Mouse (Mus musculus) heart, embryonic 13.5 days (tissue): ENCODE measurements around the gene Zfp764. TPM values are rescaled to one million over a fixed set of nuclear protein-coding genes. Genes with fewer than 3 reads are reported as not detected.
A peak's percentile ranks its signal among the peaks of the same experiment; 100 is the strongest.
"Not testable (repeated sequence)": the region's sequence is repeated elsewhere in the genome, so short reads cannot be mapped to it uniquely, and the experiment has no call there.

Experiments
- ATAC-seq: fragments of 200-750 bp; cut with Nextera tagmentation; 2 replicates; pipeline ENCODE4 v1.8.0; 2017; ENCODE audit warnings: moderate TSS enrichment; ENCODE audit not compliant: insufficient number of reproducible peaks, low FRiP score, low TSS enrichment; ENCODE audit errors: extremely low read depth
- H3K27ac ChIP-seq: fragments of 300-500 bp; sonication (generic); replicated peaks from 2 replicates; pipeline ENCODE4 v1.5.1; 2015; ENCODE audit warnings: moderate library complexity, mild to moderate bottlenecking, inconsistent platforms
- H3K27me3 ChIP-seq: fragments of 300-500 bp; sonication (generic); replicated peaks from 2 replicates; pipeline ENCODE4 v1.6.1; 2015; ENCODE audit warnings: mild to moderate bottlenecking, inconsistent platforms
- H3K36me3 ChIP-seq: fragments of 300-500 bp; sonication (generic); 2 replicates; pipeline ENCODE4 v1.6.1; 2015; ENCODE audit warnings: mild to moderate bottlenecking, inconsistent platforms
- H3K4me1 ChIP-seq: fragments of 300-500 bp; sonication (generic); 2 replicates; pipeline ENCODE4 v1.6.1; 2015; ENCODE audit warnings: inconsistent platforms
- H3K4me2 ChIP-seq: fragments of 300-500 bp; sonication (generic); 2 replicates; pipeline ENCODE4 v1.6.1; 2015; ENCODE audit warnings: inconsistent platforms, mild to moderate bottlenecking, moderate library complexity
- H3K4me3 ChIP-seq: fragments of 300-500 bp; sonication (generic); 2 replicates; pipeline ENCODE4 v1.5.1; 2015; ENCODE audit warnings: moderate library complexity, mild to moderate bottlenecking, inconsistent platforms
- H3K9ac ChIP-seq: fragments of 300-500 bp; sonication (generic); 2 replicates; pipeline ENCODE4 v1.6.1; 2015; ENCODE audit warnings: inconsistent platforms, mild to moderate bottlenecking, moderate library complexity
- H3K9me3 ChIP-seq: fragments of 300-500 bp; sonication (generic); 2 replicates; pipeline ENCODE4 v1.6.1; 2016; ENCODE audit warnings: inconsistent platforms
- WGBS: fragments of 180-500 bp; shearing (Covaris S2); methylation state at CpG from one replicate; pipeline ENCODE4 v1.1.7; 2015; ENCODE audit warnings: mixed read lengths; 5-methylcytosine and 5-hydroxymethylcytosine counted together
- polyA plus RNA-seq: library from polyadenylated mRNA; unstranded; fragments of >200 nt; fragmentation: Nextera tagmentation; extraction: Ambion mirVana; gene quantifications from 2 replicates; pipeline ENCODE4 v1.2.1, GENCODE M21; 2015

Gene Zfp764
- polyA plus RNA-seq, 1 experiment from 2014 or later: 4.6 TPM

- H3K4me3 ChIP-seq, H3K9ac ChIP-seq, H3K9me3 ChIP-seq, H3K4me2 ChIP-seq, H3K27ac ChIP-seq, H3K27me3 ChIP-seq, ATAC-seq: not testable (repeated sequence)
- Histone ChIP-seq H3K4me1 (peaks cover 19% of the 10 kb centered on the region), H3K36me3 (peaks cover 38% of the 10 kb centered on the region)
Measured at GRCm38 (mm10) chr7:127388201-127388600, 18.4 kb downstream of the Zfp764 start.

GRCm38 (mm10) chr7:127386641-127387392 is 19.8 kb downstream of the Zfp764 start, which contains the start of gene 9130019O22Rik:
9130019O22Rik (minus strand) TSS chr7:127387166.
- H3K36me3 ChIP-seq: peaks cover 47% of the 10 kb centered on the region
- peaks cover 9% of the 10 kb centered on the region; the same call in 1 of the 2 replicates for H3K4me1 ChIP-seq
- 8% methylated on average over 38 of the region's 38 CpGs for WGBS
- 0 out of 2 replicates have a peak within 1 kb of the TSS, but pooled peaks have one; percentile 29 for H3K27ac ChIP-seq
- no peaks in the 10 kb centered on the region for H3K27me3 ChIP-seq
- H3K4me2 ChIP-seq: peak within 1 kb of the TSS; percentile 78
- peak within 1 kb of the TSS; percentile 61 for H3K4me3 ChIP-seq
- H3K9me3 ChIP-seq: peaks cover 7% of the 10 kb centered on the region; the same call in 1 of the 2 replicates
- peak; percentile 68 for ATAC-seq
- peak within 1 kb of the TSS; percentile 83 for H3K9ac ChIP-seq

- H3K4me3 ChIP-seq, H3K4me2 ChIP-seq, H3K9ac ChIP-seq, H3K9me3 ChIP-seq, ATAC-seq, H3K27ac ChIP-seq, H3K27me3 ChIP-seq: not testable (repeated sequence)
- WGBS: 83% methylated on average over 4 of the region's 4 CpGs
- Histone ChIP-seq H3K36me3 (peaks cover 36% of the 10 kb centered on the region), H3K4me1 (peaks cover 16% of the 10 kb centered on the region)
Measured at GRCm38 (mm10) chr7:127385560-127385959, 21.1 kb downstream of the Zfp764 start.

GRCm38 (mm10) chr7:127378310-127378921 is 28.2 kb downstream of the Zfp764 start:
- Histone ChIP-seq H3K4me1 (peaks cover 13% of the 10 kb centered on the region), H3K27ac (no peak overlapping the region), H3K9me3 (no peaks in the 10 kb centered on the region), H3K27me3 (no peaks in the 10 kb centered on the region), H3K4me3 (no peak overlapping the region), H3K36me3 (peaks cover 23% of the 10 kb centered on the region), H3K4me2 (no peak overlapping the region), H3K9ac (no peak overlapping the region)
- ATAC-seq: no peak
- 56% methylated on average over 6 of the region's 6 CpGs for WGBS

GRCm38 (mm10) chr7:127375271-127376245 is 31.1 kb downstream of the Zfp764 start, which contains the start of gene Zfp747:
Zfp747 (minus strand) TSS chr7:127376050.
- peak within 1 kb of the TSS; percentile 82 for H3K4me2 ChIP-seq
- peak within 1 kb of the TSS; percentile 17; the same call in 1 of the 2 replicates for H3K27ac ChIP-seq
- 1% methylated on average over 49 of the region's 49 CpGs for WGBS
- peaks cover 21% of the 10 kb centered on the region for H3K36me3 ChIP-seq
- H3K4me1 ChIP-seq, H3K9me3 ChIP-seq, H3K27me3 ChIP-seq: not testable (repeated sequence)
- peak within 1 kb of the TSS; percentile 83 for H3K9ac ChIP-seq
- peak within 1 kb of the TSS; percentile 62 for H3K4me3 ChIP-seq
- ATAC-seq: peak; percentile 92

GRCm38 (mm10) chr7:127371870-127372269 is 34.8 kb downstream of the Zfp764 start:
- WGBS: 76% methylated on average over 3 of the region's 3 CpGs
- not testable (repeated sequence) for H3K9me3 ChIP-seq, H3K4me2 ChIP-seq, ATAC-seq, H3K27ac ChIP-seq, H3K4me3 ChIP-seq, H3K9ac ChIP-seq, H3K4me1 ChIP-seq, H3K27me3 ChIP-seq
- peaks cover 21% of the 10 kb centered on the region for H3K36me3 ChIP-seq

- Histone ChIP-seq H3K9ac (no peak overlapping the region), H3K27ac (no peak overlapping the region), H3K4me2 (no peak overlapping the region), H3K4me1 (peaks cover 5% of the 10 kb centered on the region), H3K9me3 (no peaks in the 10 kb centered on the region), H3K4me3 (no peak overlapping the region), H3K36me3 (peaks cover 21% of the 10 kb centered on the region), H3K27me3 (no peaks in the 10 kb centered on the region)
- ATAC-seq: no peak
- WGBS: 59% methylated on average over 2 of the region's 2 CpGs
Measured at GRCm38 (mm10) chr7:127371213-127371612, 35.4 kb downstream of the Zfp764 start.

GRCm38 (mm10) chr7:127366249-127366648 is 40.4 kb downstream of the Zfp764 start:
- Histone ChIP-seq H3K9me3 (no peaks in the 10 kb centered on the region), H3K9ac (no peak overlapping the region), H3K4me1 (peaks cover 9% of the 10 kb centered on the region), H3K27me3 (peaks cover 21% of the 10 kb centered on the region), H3K36me3 (no peaks in the 10 kb centered on the region), H3K4me3 (no peak overlapping the region), H3K27ac (no peak overlapping the region), H3K4me2 (no peak overlapping the region)
- no peak for ATAC-seq
- WGBS: 60% methylated on average over 3 of the region's 3 CpGs

- Histone ChIP-seq H3K27ac (no peak overlapping the region), H3K36me3 (no peaks in the 10 kb centered on the region), H3K27me3 (peaks cover 40% of the 10 kb centered on the region), H3K4me1 (peaks cover 9% of the 10 kb centered on the region), H3K4me2 (peak overlapping the region; percentile 89), H3K9ac (peak overlapping the region; percentile 79; the same call in 1 of the 2 replicates), H3K4me3 (peak overlapping the region; percentile 54), H3K9me3 (no peaks in the 10 kb centered on the region)
- 57% methylated on average over 4 of the region's 4 CpGs for WGBS
- ATAC-seq: no peak
Measured at GRCm38 (mm10) chr7:127364166-127364565, 42.5 kb downstream of the Zfp764 start.

- peak overlapping the region; percentile 54 for H3K4me3 ChIP-seq
- H3K27ac ChIP-seq: no peak overlapping the region
- H3K9ac ChIP-seq: peak overlapping the region; percentile 79
- 2% methylated on average over 24 of the region's 24 CpGs for WGBS
- peak overlapping the region; percentile 89 for H3K4me2 ChIP-seq
- H3K27me3 ChIP-seq: peaks cover 44% of the 10 kb centered on the region
- H3K36me3 ChIP-seq: no peaks in the 10 kb centered on the region
- H3K4me1 ChIP-seq: peaks cover 9% of the 10 kb centered on the region
- H3K9me3 ChIP-seq: no peaks in the 10 kb centered on the region
- ATAC-seq: no peak
Measured at GRCm38 (mm10) chr7:127363475-127363921, 43.1 kb downstream of the Zfp764 start.

- 0 out of 2 replicates have a peak overlapping the region, but pooled peaks have one; percentile 28 for H3K9ac ChIP-seq
- H3K4me3 ChIP-seq: peak overlapping the region; percentile 41
- H3K9me3 ChIP-seq, H3K36me3 ChIP-seq, H3K4me1 ChIP-seq, ATAC-seq, H3K27ac ChIP-seq: not testable (repeated sequence)
- H3K4me2 ChIP-seq: peak overlapping the region; percentile 56
- peaks cover 55% of the 10 kb centered on the region for H3K27me3 ChIP-seq
- WGBS: 21% methylated on average over 13 of the region's 13 CpGs
Measured at GRCm38 (mm10) chr7:127362418-127362817, 44.2 kb downstream of the Zfp764 start.
